ENCODE assay signal across 15 mouse cellular contexts in the genomic region with DNA sequence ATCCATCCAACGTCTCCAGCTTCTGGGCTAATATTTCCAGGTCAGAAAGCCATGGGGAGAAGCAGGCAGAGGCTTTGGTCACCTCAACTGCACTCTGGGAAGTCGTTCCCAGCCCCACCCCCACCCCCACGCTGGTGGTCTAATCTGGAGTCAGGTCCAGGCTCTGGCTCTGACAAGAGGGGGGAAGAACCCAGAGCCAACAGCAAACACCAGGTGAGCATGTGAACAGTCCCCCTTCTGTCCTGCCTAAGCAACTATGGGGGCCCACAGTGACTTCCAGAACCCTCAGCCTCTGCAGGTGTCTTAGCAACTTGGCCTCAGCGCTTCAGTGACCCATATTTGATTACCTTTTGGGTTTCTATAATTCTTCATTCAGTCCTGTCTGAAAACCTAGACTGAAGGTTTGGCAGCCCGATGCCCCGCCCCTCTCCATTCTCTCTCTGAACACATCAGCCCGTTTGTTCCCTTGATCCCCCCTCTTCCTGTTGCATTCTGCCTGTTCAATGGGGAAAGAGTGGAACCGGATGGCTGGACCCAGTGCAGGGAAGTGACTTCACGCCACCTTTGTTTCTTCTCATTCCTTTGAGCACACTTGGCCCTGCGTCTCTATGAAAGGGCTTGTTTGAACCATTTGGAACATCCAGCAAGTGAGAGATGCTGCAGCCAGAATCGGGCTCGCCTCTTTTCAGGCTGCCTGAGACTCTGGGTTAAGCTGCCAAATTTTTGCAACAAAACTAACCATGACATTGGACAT. TPM values are rescaled to one million over a fixed set of nuclear protein-coding genes. Genes with fewer than 3 reads are reported as not detected.
DNase-seq lines count a peak whose midpoint lies in the region; ATAC-seq lines count a peak whose summit lies in the region.
"Had no signal": no experiment of that assay in that cellular context is flagged by ENCODE, and none has a peak within 500 bp of the region (broad histone marks: within the 10 kb centered on the region; RNA-seq: fewer than 3 reads in every experiment).

No protein-coding gene starts in this region.

- H3K36me3 ChIP-seq in hindbrain, embryonic 13.5 days = no peaks in the 10 kb centered on the region
- H3K36me3 ChIP-seq in hindbrain, embryonic 10.5 days = no peaks in the 10 kb centered on the region
- no peaks in the 10 kb centered on the region for H3K36me3 ChIP-seq in midbrain, embryonic 16.5 days (ENCODE audit: control insufficient read depth, insufficient read depth, low read length)
- H3K36me3 ChIP-seq: embryonic facial prominence, embryonic 12.5 days had no signal

- H3K9ac ChIP-seq in hindbrain, embryonic 13.5 days = no peak overlapping the region
- no peak overlapping the region for H3K9ac ChIP-seq in midbrain, embryonic 16.5 days (ENCODE audit: low read depth, low read length)
- H3K9ac ChIP-seq: embryonic facial prominence, embryonic 12.5 days had no signal

- H3K27ac ChIP-seq in hindbrain, embryonic 13.5 days = no peak overlapping the region
- no peak overlapping the region for H3K27ac ChIP-seq in hindbrain, embryonic 10.5 days
- H3K27ac ChIP-seq in midbrain, embryonic 16.5 days (ENCODE audit: low read length) = no peak overlapping the region
- H3K27ac ChIP-seq: embryonic facial prominence, embryonic 12.5 days had no signal

- ATAC-seq in hindbrain, embryonic 13.5 days (ENCODE audit: low FRiP score) = peak; percentile 61
- ATAC-seq in frontal cortex, adult (ENCODE audit: low TSS enrichment) = peak; percentile 60
- ATAC-seq in midbrain, embryonic 16.5 days = peak; percentile 83
- ATAC-seq in inflammation-experienced regulatory T-cells, adult 6 months = no peak

- 34% methylated on average over 12 of the region's 12 CpGs for WGBS in hindbrain, embryonic 13.5 days
- WGBS in hindbrain, embryonic 10.5 days = 32% methylated on average over 12 of the region's 12 CpGs
- WGBS in midbrain, embryonic 16.5 days = 24% methylated on average over 12 of the region's 12 CpGs

- H3K4me2 ChIP-seq in hindbrain, embryonic 13.5 days = no peak overlapping the region
- no peak overlapping the region for H3K4me2 ChIP-seq in midbrain, embryonic 16.5 days (ENCODE audit: low read length)
- H3K4me2 ChIP-seq: embryonic facial prominence, embryonic 12.5 days had no signal

- no peak for DNase-seq in hindbrain, embryonic 10.5 days (ENCODE audit: low spot score)
- DNase-seq in R1 (ENCODE audit: low read depth, low spot score) = peak; percentile 16
- no peak for DNase-seq in gastrocnemius, adult 8-10 months (ENCODE audit: low spot score in 2 of 2)
- no peak for DNase-seq in adrenal gland, adult 8-10 months
- DNase-seq: gastrocnemius, postnatal 10 days; kidney, adult 2 months; thymus, postnatal 4 days had no signal

- H3K4me3 ChIP-seq in hindbrain, embryonic 13.5 days = no peak overlapping the region
- no peak overlapping the region for H3K4me3 ChIP-seq in hindbrain, embryonic 10.5 days
- no peak overlapping the region for H3K4me3 ChIP-seq in midbrain, embryonic 16.5 days (ENCODE audit: low read depth, low read length)
- H3K4me3 ChIP-seq: embryonic facial prominence, embryonic 12.5 days; megakaryocyte, embryonic 14.5 days had no signal

- peaks cover 100% of the 10 kb centered on the region for H3K27me3 ChIP-seq in hindbrain, embryonic 13.5 days
- H3K27me3 ChIP-seq in hindbrain, embryonic 10.5 days (ENCODE audit: insufficient read depth, poor library complexity, severe bottlenecking) = peaks cover 100% of the 10 kb centered on the region
- H3K27me3 ChIP-seq in midbrain, embryonic 16.5 days (ENCODE audit: control insufficient read depth, insufficient read depth, low read depth, low read length) = peaks cover 40% of the 10 kb centered on the region

- H3K4me1 ChIP-seq in hindbrain, embryonic 13.5 days (replicated peaks) = no peaks in the 10 kb centered on the region
- peaks cover 20% of the 10 kb centered on the region for H3K4me1 ChIP-seq in hindbrain, embryonic 10.5 days (replicated peaks)
- no peaks in the 10 kb centered on the region for H3K4me1 ChIP-seq in midbrain, embryonic 16.5 days (ENCODE audit: control insufficient read depth, insufficient read depth, low read length)
- H3K4me1 ChIP-seq: embryonic facial prominence, embryonic 12.5 days; megakaryocyte, embryonic 14.5 days had no signal

- H3K9me3 ChIP-seq in hindbrain, embryonic 13.5 days = no peaks in the 10 kb centered on the region
- no peaks in the 10 kb centered on the region for H3K9me3 ChIP-seq in hindbrain, embryonic 10.5 days
- H3K9me3 ChIP-seq in midbrain, embryonic 16.5 days (replicated peaks; ENCODE audit: control insufficient read depth, low read length, poor library complexity, severe bottlenecking) = no peaks in the 10 kb centered on the region
- H3K9me3 ChIP-seq: embryonic facial prominence, embryonic 12.5 days; megakaryocyte, embryonic 14.5 days had no signal

RNA-seq across cellular contexts. Expression of a gene that starts 6.9 kb away (rescaled TPM):
- 21.4 and 29.2 TPM in 2 replicates for polyA plus RNA-seq in hindbrain, embryonic 13.5 days (2015; fragmentation: Nextera tagmentation; extraction: Ambion mirVana)
- 1.4 and 1.5 TPM in 2 replicates for polyA plus RNA-seq in hindbrain, embryonic 10.5 days (2016; fragmentation: Nextera tagmentation; extraction: Ambion mirVana)
- polyA plus RNA-seq in midbrain, embryonic 16.5 days (2015; fragmentation: Nextera tagmentation; extraction: Ambion mirVana) = 94.2 and 131 TPM in 2 replicates
- total RNA-seq in gastrocnemius, adult 8-10 months (2022) = not detected
- total RNA-seq in adrenal gland, adult 8-10 months (2022) = under 1 TPM in 1 of 4 experiments, not detected in 3; 0.20 TPM
- not detected for polyA plus RNA-seq in inflammation-experienced regulatory T-cells, adult 6 months (2017; shearing (Covaris generic))

RNA-seq across cellular contexts. Expression of a gene that starts 37.4 kb away (rescaled TPM):
- 4.0 and 4.4 TPM in 2 replicates for polyA plus RNA-seq in hindbrain, embryonic 13.5 days (2015; fragmentation: Nextera tagmentation; extraction: Ambion mirVana)
- 1.4 and 1.9 TPM in 2 replicates for polyA plus RNA-seq in hindbrain, embryonic 10.5 days (2016; fragmentation: Nextera tagmentation; extraction: Ambion mirVana)
- 8.5 and 9.9 TPM in 2 replicates for polyA plus RNA-seq in midbrain, embryonic 16.5 days (2015; fragmentation: Nextera tagmentation; extraction: Ambion mirVana)
- not detected for total RNA-seq in gastrocnemius, adult 8-10 months (2022)
- not detected for total RNA-seq in adrenal gland, adult 8-10 months (2022)
- polyA plus RNA-seq in inflammation-experienced regulatory T-cells, adult 6 months (2017; shearing (Covaris generic)) = not detected
- total RNA-seq: gastrocnemius, postnatal 10 days had no signal
- polyA plus RNA-seq: heart, embryonic 16.5 days; liver, embryonic 16.5 days had no signal
